Mouse (Mus musculus) cortical plate, adult 2 months (tissue): ENCODE data around the gene Ncln. TPM values are rescaled to one million over a fixed set of nuclear protein-coding genes. Genes with fewer than 3 reads are reported as not detected.
A peak's percentile ranks its signal among the peaks of the same experiment; 100 is the strongest.

Experiments used
- H3K27ac ChIP-seq: fragments of 200-500 bp; 2 replicates; pipeline ENCODE4 v1.5.1; 2012; ENCODE audit warnings: low read length, control low read depth, inconsistent platforms; ENCODE audit not compliant: insufficient read depth
- H3K4me1 ChIP-seq: fragments of 200-500 bp; 2 replicates; pipeline ENCODE4 v1.6.1; 2011; ENCODE audit warnings: low read length; ENCODE audit not compliant: control insufficient read depth, insufficient read depth
- H3K4me3 ChIP-seq: fragments of 200-500 bp; 2 replicates; pipeline ENCODE4 v1.5.1; 2011; ENCODE audit warnings: mild to moderate bottlenecking, low read length, control low read depth; ENCODE audit not compliant: insufficient read depth
- CTCF ChIP-seq: fragments of 200-500 bp; IDR thresholded peaks from 2 replicates; pipeline ENCODE4 v1.5.1; 2011; ENCODE audit warnings: mild to moderate bottlenecking, control low read depth, low read length; ENCODE audit not compliant: insufficient read depth; ENCODE audit errors: extremely low read depth
- POLR2A ChIP-seq: fragments of 200-500 bp; IDR thresholded peaks from 2 replicates; pipeline ENCODE4 v1.6.1; 2011; ENCODE audit warnings: mild to moderate bottlenecking, low read length, control low read depth; ENCODE audit not compliant: insufficient read depth; ENCODE audit errors: extremely low read depth
- polyA plus RNA-seq: library from polyadenylated mRNA; depleted of rRNA; stranded (reverse); fragments of >200 nt; gene quantifications from 2 replicates; pipeline ENCODE4 v1.2.3, GENCODE M21; 2012

Gene Ncln
- polyA plus RNA-seq, 1 experiment: 129 TPM

DNA sequence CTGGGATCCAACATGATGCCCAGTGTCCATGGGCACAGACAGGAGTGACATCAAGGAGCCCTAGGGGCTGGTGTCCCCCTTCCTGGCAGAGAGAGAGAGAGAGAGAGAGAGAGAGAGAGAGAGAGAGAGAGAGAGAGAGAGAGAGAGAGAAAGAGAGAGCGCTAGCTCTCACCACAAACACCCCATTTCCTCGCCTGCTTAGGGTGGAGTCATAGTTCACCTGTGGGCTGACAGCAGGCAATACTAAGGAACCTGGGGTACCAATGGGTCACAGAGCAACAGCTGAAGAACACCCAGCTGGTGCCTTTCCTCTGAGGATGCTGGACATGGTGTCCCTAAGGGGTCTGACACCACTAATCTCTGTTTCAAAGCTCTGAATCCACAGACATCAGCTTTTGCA lies 41.2 kb upstream of the Ncln start:
- Histone ChIP-seq H3K4me3 (no peak overlapping the region), H3K4me1 (peaks cover 6% of the 10 kb centered on the region), H3K27ac (no peak overlapping the region)
- TF ChIP-seq CTCF (no peak), POLR2A (no peak)

GRCm38 (mm10) chr10:81536734-81537133 lies 40.5 kb upstream of the Ncln start:
- peaks cover 6% of the 10 kb centered on the region for H3K4me1 ChIP-seq
- peak; percentile 36 for TF ChIP-seq CTCF
- no peak for TF ChIP-seq POLR2A

DNA sequence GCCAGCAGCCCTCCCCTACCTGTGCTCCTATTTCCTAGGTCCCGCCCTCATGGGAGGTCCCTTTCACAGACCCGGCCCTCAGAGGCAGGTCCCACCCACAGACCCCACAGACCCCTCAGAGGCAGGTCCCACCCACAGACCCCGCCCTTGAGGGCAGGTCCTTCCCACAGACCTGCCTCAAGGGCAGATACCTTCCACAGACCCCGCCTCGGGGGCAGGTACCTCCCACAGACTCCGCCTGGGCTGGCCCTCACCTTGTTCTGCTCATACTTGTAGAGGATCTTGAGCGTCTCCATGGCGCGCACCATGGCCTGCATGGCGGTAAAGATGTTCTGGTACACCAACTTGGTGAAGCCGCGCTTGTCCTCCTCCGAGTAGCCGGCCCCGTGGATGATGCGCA lies 38.6 kb upstream of the Ncln start:
- Histone ChIP-seq H3K27ac (no peak overlapping the region), H3K4me3 (no peak overlapping the region), H3K4me1 (peaks cover 4% of the 10 kb centered on the region)
- TF ChIP-seq POLR2A: no peak
- TF ChIP-seq CTCF: no peak

More at GRCm38 (mm10) chr10:81536734-81537133, 40.5 kb upstream of the Ncln start:
- H3K4me3 ChIP-seq: no peak overlapping the region
- no peak overlapping the region for H3K27ac ChIP-seq

GRCm38 (mm10) chr10:81526779-81527178 lies 30.6 kb upstream of the Ncln start:
- no peaks in the 10 kb centered on the region for H3K4me1 ChIP-seq
- TF ChIP-seq CTCF (peak; percentile 90), POLR2A (no peak)
- no peak overlapping the region for H3K27ac ChIP-seq
- H3K4me3 ChIP-seq: no peak overlapping the region

GRCm38 (mm10) chr10:81525017-81525694 lies 29.0 kb upstream of the Ncln start:
- no peak for TF ChIP-seq CTCF
- no peak for TF ChIP-seq POLR2A
- Histone ChIP-seq H3K4me1 (no peaks in the 10 kb centered on the region), H3K27ac (no peak overlapping the region; the same call in 1 of the 2 replicates), H3K4me3 (no peak overlapping the region)

GRCm38 (mm10) chr10:81524051-81524605 lies 27.9 kb upstream of the Ncln start, which contains the start of gene Gna15:
Gene Gna15, minus strand, starts transcription at chr10:81524225.
- TF ChIP-seq POLR2A: no peak
- TF ChIP-seq CTCF: no peak
- Histone ChIP-seq H3K4me3 (no peak within 1 kb of the TSS; the same call in 1 of the 2 replicates), H3K27ac (peak within 1 kb of the TSS; percentile 68), H3K4me1 (no peaks in the 10 kb centered on the region)

DNA sequence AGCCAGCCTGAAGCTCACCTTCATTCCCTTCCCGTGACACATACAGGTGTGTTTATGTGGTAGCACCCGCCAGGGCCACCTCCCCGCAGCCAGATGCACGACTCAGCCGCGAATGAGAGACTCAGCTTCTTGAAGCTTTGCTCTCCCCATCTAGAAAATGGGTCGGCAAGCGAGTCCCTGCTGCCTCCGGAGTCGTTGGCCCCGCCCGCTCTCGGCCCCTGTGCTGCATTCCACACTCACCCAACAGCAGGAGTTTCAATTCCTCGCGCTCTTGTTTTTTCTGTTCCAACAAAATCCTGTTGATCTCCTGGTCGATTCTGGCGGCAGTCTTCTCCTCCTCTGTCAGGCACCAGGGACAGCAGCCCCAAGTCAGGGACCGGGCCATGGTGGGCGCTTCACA lies 27.4 kb upstream of the Ncln start:
- no peak for TF ChIP-seq POLR2A
- no peak for TF ChIP-seq CTCF
- Histone ChIP-seq H3K27ac (peak overlapping the region; percentile 68), H3K4me1 (no peaks in the 10 kb centered on the region), H3K4me3 (no peak overlapping the region; the same call in 1 of the 2 replicates)

DNA sequence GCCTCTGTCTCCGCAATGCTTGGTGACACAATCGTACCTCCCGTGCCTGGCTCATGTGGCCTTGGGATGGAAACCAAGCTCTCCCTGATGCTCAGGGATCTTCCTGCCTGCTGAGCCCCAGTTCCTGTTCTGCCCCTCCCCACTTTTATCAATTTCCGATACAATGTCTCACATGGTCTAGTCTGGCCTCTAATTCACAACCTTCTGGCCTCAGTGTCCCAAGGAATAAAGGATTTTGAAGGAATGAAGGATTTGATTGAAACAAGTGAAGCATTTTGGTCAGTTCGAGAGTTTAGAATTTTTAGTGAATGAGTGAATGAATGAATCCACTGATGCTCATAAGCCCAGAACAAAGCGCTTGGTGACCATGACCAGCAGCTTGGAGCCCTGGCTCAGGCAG lies 26.9 kb upstream of the Ncln start:
- H3K4me1 ChIP-seq: no peaks in the 10 kb centered on the region
- TF ChIP-seq CTCF (no peak), POLR2A (no peak)
- no peak overlapping the region; the same call in 1 of the 2 replicates for H3K4me3 ChIP-seq
- no peak overlapping the region for H3K27ac ChIP-seq

DNA sequence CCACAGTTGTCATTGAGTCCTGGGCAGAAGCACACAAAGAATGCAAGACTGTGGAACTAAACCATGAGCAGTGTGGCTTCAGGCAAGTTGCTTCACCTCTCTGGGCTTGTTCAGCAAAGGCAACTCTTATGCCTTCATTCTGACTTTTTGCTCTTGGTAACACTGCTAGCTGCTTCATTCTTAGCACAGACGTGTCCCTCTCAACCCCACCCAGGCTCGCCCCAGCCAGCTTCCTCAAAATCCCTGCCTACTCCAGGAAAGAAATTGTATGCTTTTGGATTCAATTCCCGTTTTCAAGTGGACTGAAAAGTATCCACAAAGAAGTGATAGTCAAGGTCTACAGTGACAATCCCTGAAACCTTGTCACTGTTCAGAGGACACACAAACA lies 23.8 kb upstream of the Ncln start:
- TF ChIP-seq POLR2A: no peak
- no peak for TF ChIP-seq CTCF
- Histone ChIP-seq H3K27ac (no peak overlapping the region), H3K4me1 (no peaks in the 10 kb centered on the region), H3K4me3 (no peak overlapping the region)

DNA sequence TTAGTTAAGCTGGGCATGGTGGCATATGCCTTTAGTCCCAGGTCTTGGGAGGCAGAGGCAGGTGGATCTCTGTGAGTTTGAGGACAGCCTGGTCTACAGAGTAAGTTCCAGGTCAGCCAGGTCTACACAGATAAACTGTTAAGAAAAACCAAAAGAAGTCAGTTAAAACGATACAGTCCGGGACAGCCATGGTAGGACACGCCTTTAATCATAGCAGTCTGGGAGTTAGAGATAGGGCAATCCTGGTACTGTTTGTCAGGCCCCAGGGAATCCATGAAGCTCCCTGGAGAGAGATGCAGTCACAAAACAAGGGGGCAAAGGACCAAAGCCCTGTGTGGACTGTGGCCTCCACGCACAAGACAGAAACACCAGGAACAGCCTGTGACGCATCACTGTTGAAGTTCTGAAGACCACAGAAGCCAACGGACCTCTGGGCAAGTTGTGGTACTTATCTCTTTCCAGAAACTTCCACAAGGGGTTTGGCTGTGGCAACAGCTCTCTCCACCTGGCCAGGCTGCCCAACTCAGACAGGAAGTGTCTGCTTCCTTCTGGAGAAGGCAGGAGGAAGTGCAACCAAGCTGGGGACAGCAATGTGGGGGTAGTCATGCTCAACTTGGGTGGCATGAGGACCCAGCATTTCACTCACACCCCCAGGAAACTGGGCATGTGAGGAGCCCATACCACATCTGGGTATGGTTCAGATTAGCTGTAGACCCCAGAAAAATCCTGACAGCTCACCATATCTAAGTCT lies 23.2 kb upstream of the Ncln start:
- Histone ChIP-seq H3K27ac (no peak overlapping the region), H3K4me1 (no peaks in the 10 kb centered on the region), H3K4me3 (no peak overlapping the region)
- TF ChIP-seq CTCF (no peak), POLR2A (no peak)
